Mouse (Mus musculus) heart, embryonic 12.5 days (tissue): Measurements from ENCODE around the gene Tmprss9. TPM values are rescaled to one million over a fixed set of nuclear protein-coding genes. Genes with fewer than 3 reads are reported as not detected.
"Not testable (repeated sequence)": the region's sequence is repeated elsewhere in the genome, so short reads cannot be mapped to it uniquely, and the experiment has no call there.

ENCODE experiments used
- ATAC-seq: fragments of 200-750 bp; cut with Nextera tagmentation; 2 replicates; pipeline ENCODE4 v1.8.0; 2017; ENCODE audit warnings: moderate TSS enrichment, moderate library complexity; ENCODE audit not compliant: insufficient number of reproducible peaks, low FRiP score
- H3K27ac ChIP-seq: fragments of 300-500 bp; sonication (generic); 2 replicates; pipeline ENCODE4 v1.5.1; 2016; ENCODE audit warnings: mild to moderate bottlenecking, moderate library complexity; ENCODE audit not compliant: poor library complexity, severe bottlenecking
- H3K27me3 ChIP-seq: fragments of 300-500 bp; sonication (generic); replicated peaks from 2 replicates; pipeline ENCODE4 v1.6.1; 2016; ENCODE audit warnings: mild to moderate bottlenecking, moderate library complexity
- H3K36me3 ChIP-seq: fragments of 300-500 bp; sonication (generic); 2 replicates; pipeline ENCODE4 v1.6.1; 2016; ENCODE audit warnings: mild to moderate bottlenecking, moderate library complexity
- H3K4me1 ChIP-seq: fragments of 300-500 bp; sonication (generic); replicated peaks from 2 replicates; pipeline ENCODE4 v1.6.1; 2016; ENCODE audit warnings: mild to moderate bottlenecking
- H3K4me2 ChIP-seq: fragments of 300-500 bp; sonication (generic); 2 replicates; pipeline ENCODE4 v1.6.1; 2016; ENCODE audit warnings: mild to moderate bottlenecking, moderate library complexity
- H3K4me3 ChIP-seq: fragments of 300-500 bp; sonication (generic); 2 replicates; pipeline ENCODE4 v1.5.1; 2016; ENCODE audit warnings: mild to moderate bottlenecking
- H3K9ac ChIP-seq: fragments of 300-500 bp; sonication (generic); 2 replicates; pipeline ENCODE4 v1.6.1; 2016; ENCODE audit warnings: mild to moderate bottlenecking, moderate library complexity
- H3K9me3 ChIP-seq: fragments of 300-500 bp; sonication (generic); replicated peaks from 2 replicates; pipeline ENCODE4 v1.6.1; 2016; ENCODE audit warnings: mild to moderate bottlenecking, moderate library complexity
- WGBS: fragments of 180-500 bp; shearing (Covaris S2); methylation state at CpG from one replicate; pipeline ENCODE4 v1.1.7; 2016; 5-methylcytosine and 5-hydroxymethylcytosine counted together
- polyA plus RNA-seq: library from polyadenylated mRNA; unstranded; fragments of >200 nt; fragmentation: Nextera tagmentation; extraction: Ambion mirVana; gene quantifications from 2 replicates; pipeline ENCODE4 v1.2.1, GENCODE M21; 2016

Tmprss9 gene
- not detected in 2 replicates for polyA plus RNA-seq

- H3K4me3 ChIP-seq, result no peak within 1 kb of the TSS
- H3K9ac ChIP-seq, result no peak within 1 kb of the TSS
- WGBS, result 18% methylated on average over 9 of the region's 9 CpGs
- H3K4me2 ChIP-seq, result no peak within 1 kb of the TSS
- H3K36me3 ChIP-seq, result peaks cover 21% of the 10 kb centered on the region
- H3K4me1 ChIP-seq, result peaks cover 5% of the 10 kb centered on the region
- no peak for ATAC-seq
- no peaks in the 10 kb centered on the region for H3K9me3 ChIP-seq
- H3K27ac ChIP-seq, result no peak within 1 kb of the TSS
- peaks cover 20% of the 10 kb centered on the region for H3K27me3 ChIP-seq
These were observed at the start of gene Tmprss9 for GRCm38 (mm10) chr10:80871581-80871980. TSS of gene Tmprss9 (plus strand) at chr10:80871848.

- Histone ChIP-seq H3K9me3 (no peaks in the 10 kb centered on the region), H3K27ac (no peak overlapping the region), H3K36me3 (no peaks in the 10 kb centered on the region), H3K4me2 (no peak overlapping the region), H3K27me3 (no peaks in the 10 kb centered on the region), H3K4me3 (no peak overlapping the region), H3K4me1 (0 out of 2 replicates have a peak, but pooled peaks cover 2% of the 10 kb centered on the region), H3K9ac (no peak overlapping the region)
- ATAC-seq, result no peak
- 43% methylated on average over 2 of the region's 2 CpGs for WGBS
These were observed 49.7 kb upstream of the Tmprss9 start for GRCm38 (mm10) chr10:80821991-80822390.

- ATAC-seq, result no peak
- Histone ChIP-seq H3K9me3 (no peaks in the 10 kb centered on the region), H3K27me3 (no peaks in the 10 kb centered on the region), H3K4me3 (no peak overlapping the region), H3K9ac (no peak overlapping the region), H3K36me3 (no peaks in the 10 kb centered on the region), H3K27ac (no peak overlapping the region), H3K4me1 (peaks cover 4% of the 10 kb centered on the region; the same call in 1 of the 2 replicates), H3K4me2 (no peak overlapping the region)
- 83% methylated on average over 5 of the region's 5 CpGs for WGBS
These were observed 49.1 kb upstream of the Tmprss9 start for GRCm38 (mm10) chr10:80822528-80822927.

- no peak overlapping the region for H3K9ac ChIP-seq
- H3K27me3 ChIP-seq, result no peaks in the 10 kb centered on the region
- no peak overlapping the region for H3K27ac ChIP-seq
- ATAC-seq, result no peak
- 77% methylated on average over 1 of the region's 1 CpGs for WGBS
- no peaks in the 10 kb centered on the region for H3K9me3 ChIP-seq
- no peak overlapping the region for H3K4me3 ChIP-seq
- H3K36me3 ChIP-seq, result peaks cover under 1% of the 10 kb centered on the region
- H3K4me2 ChIP-seq, result no peak overlapping the region
- H3K4me1 ChIP-seq, result peaks cover 12% of the 10 kb centered on the region
These were observed 48.3 kb upstream of the Tmprss9 start for GRCm38 (mm10) chr10:80823316-80823715.

GRCm38 (mm10) chr10:80823847-80824643, 47.6 kb upstream of the Tmprss9 start:
- H3K36me3 ChIP-seq, result peaks cover 5% of the 10 kb centered on the region
- H3K27ac ChIP-seq, result peak overlapping the region; percentile 18; the same call in 1 of the 2 replicates
- no peak for ATAC-seq
- H3K4me2 ChIP-seq, result no peak overlapping the region
- H3K4me1 ChIP-seq, result peaks cover 14% of the 10 kb centered on the region
- H3K9ac ChIP-seq, result 0 out of 2 replicates have a peak overlapping the region, but pooled peaks have one; percentile 13
- 60% methylated on average over 8 of the region's 8 CpGs for WGBS
- H3K9me3 ChIP-seq, result no peaks in the 10 kb centered on the region
- no peaks in the 10 kb centered on the region for H3K27me3 ChIP-seq
- H3K4me3 ChIP-seq, result no peak overlapping the region

- H3K27me3 ChIP-seq, result no peaks in the 10 kb centered on the region
These were observed 46.8 kb upstream of the Tmprss9 start for GRCm38 (mm10) chr10:80824827-80825226.

GRCm38 (mm10) chr10:80826151-80827062, 45.2 kb upstream of the Tmprss9 start, which contains the start of gene Oaz1:
TSS of gene Oaz1 (plus strand) at chr10:80826656.
- ATAC-seq, result peak; percentile 97
- Histone ChIP-seq H3K27me3 (no peaks in the 10 kb centered on the region), H3K36me3 (peaks cover 24% of the 10 kb centered on the region), H3K4me2 (peak within 1 kb of the TSS; percentile 99), H3K4me1 (peaks cover 37% of the 10 kb centered on the region), H3K4me3 (peak within 1 kb of the TSS; percentile 90), H3K9me3 (no peaks in the 10 kb centered on the region), H3K27ac (peak within 1 kb of the TSS; percentile 94), H3K9ac (peak within 1 kb of the TSS; percentile 93)
- WGBS, result under 1% methylated on average over 82 of the region's 82 CpGs

More at GRCm38 (mm10) chr10:80824827-80825226, 46.8 kb upstream of the Tmprss9 start:
- Histone ChIP-seq H3K4me3 (no peak overlapping the region), H3K9me3 (no peaks in the 10 kb centered on the region), H3K4me1 (peaks cover 22% of the 10 kb centered on the region), H3K36me3 (peaks cover 13% of the 10 kb centered on the region), H3K4me2 (no peak overlapping the region), H3K9ac (no peak overlapping the region), H3K27ac (no peak overlapping the region)
- WGBS, result 73% methylated on average over 2 of the region's 2 CpGs
- no peak for ATAC-seq

- H3K27ac ChIP-seq, result peak overlapping the region; percentile 94
- ATAC-seq, result no peak
- WGBS, result 7% methylated on average over 29 of the region's 29 CpGs
These were observed 44.4 kb upstream of the Tmprss9 start for GRCm38 (mm10) chr10:80827063-80827869.

GRCm38 (mm10) chr10:80827870-80828420, 43.7 kb upstream of the Tmprss9 start:
- Histone ChIP-seq H3K27me3 (peaks cover 3% of the 10 kb centered on the region; the same call in 1 of the 2 replicates), H3K36me3 (peaks cover 24% of the 10 kb centered on the region), H3K9me3 (no peaks in the 10 kb centered on the region), H3K4me2 (peak overlapping the region; percentile 99), H3K27ac (no peak overlapping the region), H3K4me3 (peak overlapping the region; percentile 90), H3K9ac (peak overlapping the region; percentile 93), H3K4me1 (peaks cover 45% of the 10 kb centered on the region)
- 77% methylated on average over 10 of the region's 10 CpGs for WGBS
- no peak for ATAC-seq

More at GRCm38 (mm10) chr10:80827063-80827869, 44.4 kb upstream of the Tmprss9 start:
- peak overlapping the region; percentile 99 for H3K4me2 ChIP-seq
- peak overlapping the region; percentile 90 for H3K4me3 ChIP-seq
- H3K36me3 ChIP-seq, result peaks cover 24% of the 10 kb centered on the region
- no peaks in the 10 kb centered on the region for H3K9me3 ChIP-seq
- H3K27me3 ChIP-seq, result no peaks in the 10 kb centered on the region
- peaks cover 45% of the 10 kb centered on the region for H3K4me1 ChIP-seq
- peak overlapping the region; percentile 93 for H3K9ac ChIP-seq

- peaks cover 45% of the 10 kb centered on the region for H3K4me1 ChIP-seq
- WGBS, result 82% methylated on average over 7 of the region's 9 CpGs
- not testable (repeated sequence) for ATAC-seq, H3K27ac ChIP-seq, H3K9me3 ChIP-seq, H3K27me3 ChIP-seq
- peak overlapping the region; percentile 99 for H3K4me2 ChIP-seq
- H3K4me3 ChIP-seq, result peak overlapping the region; percentile 90
- peaks cover 24% of the 10 kb centered on the region for H3K36me3 ChIP-seq
- H3K9ac ChIP-seq, result peak overlapping the region; percentile 93; the same call in 1 of the 2 replicates
These were observed 43.1 kb upstream of the Tmprss9 start for GRCm38 (mm10) chr10:80828587-80828986.
